Mouse (Mus musculus) brain, adult 2 months (tissue): ENCODE measurements at regions not wholly inside any gene's neighbourhood (a gene's known extent, or its start where the extent isn't known, plus 50 kb on each side); places are given as distances from the start of the nearest gene placed in this dataset.
A peak's percentile ranks its signal among the peaks of the same experiment; 100 is the strongest.

Experiments used
- DNase-seq: peaks from one replicate; pipeline ENCODE4 v3.0.0; 2011; ENCODE audit warnings: low read depth, low spot score

DNA sequence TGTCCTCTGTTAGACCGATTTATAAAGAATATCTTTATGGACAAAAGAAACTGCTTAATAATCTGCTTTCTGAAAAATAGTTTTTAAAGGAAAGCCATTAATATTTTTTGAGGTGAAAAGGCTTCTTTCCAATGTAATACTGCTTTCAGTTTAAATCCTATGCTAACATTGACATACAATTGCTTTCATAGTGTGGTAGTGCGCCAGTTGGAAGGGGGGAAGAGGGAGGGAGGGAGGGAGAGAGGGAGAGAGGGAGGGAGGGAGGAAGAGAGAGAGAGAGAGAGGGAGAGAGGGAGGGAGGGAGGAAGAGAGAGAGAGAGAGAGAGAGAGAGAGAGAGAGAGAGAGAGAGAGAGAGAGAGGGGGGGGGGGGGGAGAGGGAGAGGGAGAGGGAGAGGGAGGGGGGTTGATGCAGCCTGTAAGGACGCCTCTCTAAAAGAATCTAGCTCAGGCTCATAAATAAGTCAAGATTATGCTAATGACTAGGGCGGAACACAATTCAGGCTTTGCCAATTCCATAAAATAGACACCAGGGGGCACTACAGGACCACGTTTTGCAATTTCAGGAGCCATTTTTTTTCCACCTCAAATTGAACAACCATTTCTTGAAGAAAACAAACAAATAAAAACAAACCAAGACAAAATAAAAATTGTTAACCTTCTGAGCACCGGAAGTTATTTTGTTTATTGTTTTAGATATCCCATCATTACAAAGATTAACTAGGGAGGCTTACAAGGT is 223.6 kb upstream of the Nfe2l3 start:
- DNase-seq = peak; percentile 86

DNA sequence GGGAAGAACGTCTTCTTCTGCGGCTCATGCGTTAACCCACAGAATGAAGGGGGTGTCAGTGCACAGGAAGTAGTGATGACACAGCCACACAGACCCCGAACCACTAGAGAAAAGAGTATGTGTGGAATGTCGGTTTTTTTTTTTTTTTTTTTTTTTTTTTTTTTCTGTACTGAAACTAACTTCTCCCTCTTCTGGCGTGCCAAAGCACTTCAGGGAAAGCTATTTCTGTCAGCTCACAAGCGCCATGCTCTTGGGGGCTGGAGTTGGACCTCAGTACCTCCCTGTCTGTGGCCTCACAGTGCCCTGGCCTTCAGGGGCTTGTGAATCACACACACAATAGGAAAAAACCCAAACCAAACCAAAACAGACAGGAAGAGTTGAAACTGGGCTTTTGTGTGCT is 221.1 kb upstream of the Nfe2l3 start:
- DNase-seq = peak; percentile 12

DNA sequence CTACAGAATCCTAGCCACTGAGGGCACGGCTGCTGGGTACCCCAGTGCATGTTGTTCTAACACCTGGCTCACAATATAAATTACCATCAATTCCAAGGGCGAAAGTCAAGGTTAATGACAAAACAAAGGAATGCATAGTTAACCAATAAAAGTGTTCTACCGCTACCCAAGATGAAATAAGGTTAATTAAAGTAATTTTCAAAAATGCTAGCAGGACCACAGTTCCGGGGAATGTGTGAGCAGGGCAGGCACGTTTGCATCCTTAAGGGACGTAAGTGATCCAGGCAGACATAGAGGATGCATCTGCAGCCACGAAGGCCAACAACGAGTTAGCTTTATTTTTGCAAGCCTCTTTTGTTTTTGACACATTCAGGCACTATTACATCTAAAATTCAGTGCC is 220.3 kb upstream of the Nfe2l3 start:
- no peak for DNase-seq

DNA sequence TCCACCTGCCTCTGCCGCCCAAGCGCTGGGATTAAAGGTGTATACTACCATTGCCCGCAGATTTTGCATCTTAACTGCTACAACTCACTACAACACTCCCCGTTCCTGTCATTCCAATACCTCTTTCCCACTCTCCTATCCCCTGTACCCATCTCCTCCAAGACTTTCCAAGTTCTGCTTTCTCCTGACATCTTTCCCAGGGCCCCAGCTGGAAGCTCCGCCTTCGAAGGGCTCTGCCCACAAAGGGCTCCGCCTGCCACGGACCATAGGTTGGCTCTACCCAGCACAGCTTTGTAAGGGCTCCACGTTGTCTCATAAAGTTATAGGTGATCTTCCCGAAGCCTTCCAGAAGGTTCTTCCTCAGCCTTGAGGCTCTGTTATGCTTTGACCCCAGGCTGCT is 217.1 kb upstream of the Nfe2l3 start:
- DNase-seq = no peak

DNA sequence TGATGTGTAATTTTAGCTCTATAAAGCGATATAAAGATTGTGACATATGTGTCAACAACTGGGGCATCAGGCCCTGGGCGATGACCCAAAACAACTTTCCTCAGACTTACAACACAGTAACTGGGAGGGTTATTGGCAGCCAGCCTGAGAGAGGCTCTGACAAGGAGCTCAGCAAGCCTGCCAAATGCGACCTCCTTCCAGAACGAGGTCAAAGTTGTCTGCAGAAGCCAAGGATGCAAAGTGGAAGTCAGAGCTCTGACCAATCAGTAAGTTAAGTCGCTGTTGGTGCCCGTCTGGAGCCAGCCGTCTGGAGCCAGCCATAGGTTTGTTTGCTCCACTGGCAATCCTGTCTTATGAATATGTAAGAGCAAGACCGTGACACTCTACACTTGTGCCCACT is 216.0 kb upstream of the Nfe2l3 start:
- peak; percentile 39 for DNase-seq

DNA sequence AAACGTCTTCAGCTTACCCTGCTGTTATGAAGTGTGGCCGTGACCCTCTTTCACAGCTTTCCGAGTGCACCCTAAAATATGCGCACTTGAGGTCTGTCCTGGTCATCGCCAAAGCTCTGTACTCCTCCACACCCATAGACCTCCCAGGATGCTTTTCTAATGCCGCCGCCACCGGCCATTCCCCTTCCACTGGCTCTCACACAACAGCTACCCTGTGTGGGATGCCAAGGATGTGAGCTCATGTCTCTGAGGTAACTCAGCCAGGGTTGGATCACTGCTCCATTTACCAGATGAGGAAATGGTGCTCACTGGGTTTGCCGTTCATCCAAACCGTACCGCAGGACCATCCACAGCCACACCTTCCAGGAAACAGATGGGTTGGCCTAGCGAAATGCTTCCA is 212.8 kb upstream of the Nfe2l3 start:
- DNase-seq = no peak

DNA sequence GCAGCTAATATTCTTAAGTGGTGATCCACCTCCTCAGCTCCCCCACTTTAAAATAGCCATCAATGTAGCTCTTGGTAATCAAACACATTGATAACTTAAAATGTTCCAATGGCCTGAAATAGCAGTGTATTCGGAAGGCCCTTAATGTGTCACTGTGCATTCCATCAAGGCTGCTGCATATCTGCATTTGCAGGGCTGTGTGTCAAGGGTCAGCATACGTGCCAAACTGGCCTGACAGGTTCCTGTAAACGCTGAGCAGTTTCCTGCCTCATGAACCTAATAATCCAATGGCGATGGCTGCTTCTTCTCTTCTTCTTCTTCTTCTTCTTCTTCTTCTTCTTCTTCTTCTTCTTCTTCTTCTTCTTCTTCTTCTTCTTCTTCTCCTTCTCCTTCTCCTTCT is 211.7 kb upstream of the Nfe2l3 start:
- no peak for DNase-seq

DNA sequence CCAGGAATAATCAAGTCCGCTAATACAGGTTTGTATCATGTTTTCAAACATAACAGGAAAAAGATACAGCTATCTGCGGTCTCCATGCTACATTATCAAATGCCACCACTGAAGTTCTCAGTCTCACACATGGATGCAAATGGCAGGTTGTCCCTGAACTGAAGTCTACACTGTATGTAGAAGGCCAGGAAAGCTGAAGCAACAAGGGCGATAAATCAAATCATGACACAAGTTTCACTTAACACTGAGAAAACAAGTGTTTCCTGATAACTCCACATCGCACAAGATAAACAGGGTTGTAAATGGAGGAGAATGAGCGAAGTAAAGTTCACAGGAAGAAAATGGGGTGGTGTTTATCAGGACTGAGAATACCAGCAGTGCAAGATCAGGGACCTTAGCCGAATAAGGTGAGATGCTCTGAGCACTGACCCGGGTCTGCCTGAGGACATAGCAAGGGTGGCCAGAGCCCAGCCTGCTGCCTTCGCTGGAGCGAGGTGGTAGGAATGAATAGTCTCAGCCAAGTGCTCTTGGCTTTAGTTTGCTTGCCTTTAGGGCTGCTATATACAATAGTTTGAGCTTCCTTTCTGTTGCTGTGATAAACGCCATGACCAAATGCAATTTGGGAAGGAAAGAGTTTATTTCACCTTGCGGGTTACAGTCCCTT is 196.3 kb upstream of the Nfe2l3 start:
- no peak for DNase-seq

DNA sequence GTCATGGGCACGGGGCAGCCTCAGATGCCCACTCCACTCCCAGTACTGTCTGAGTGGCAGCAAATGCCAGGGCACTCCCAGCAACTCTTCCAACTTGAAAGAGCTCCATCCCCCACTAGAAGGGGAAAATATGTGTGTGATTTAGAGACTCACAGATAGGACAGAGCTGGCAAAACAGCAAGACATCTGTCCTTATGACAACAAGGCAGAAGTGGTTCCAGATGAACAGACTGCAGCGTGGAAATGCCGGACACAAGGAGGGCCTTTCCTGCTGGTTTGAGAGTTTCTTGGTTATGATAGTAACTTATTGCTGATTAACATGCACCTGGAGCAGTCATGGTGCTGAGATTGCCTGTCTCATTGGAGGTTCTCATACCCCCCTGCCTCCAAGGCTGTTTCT is 192.4 kb upstream of the Nfe2l3 start:
- no peak for DNase-seq

DNA sequence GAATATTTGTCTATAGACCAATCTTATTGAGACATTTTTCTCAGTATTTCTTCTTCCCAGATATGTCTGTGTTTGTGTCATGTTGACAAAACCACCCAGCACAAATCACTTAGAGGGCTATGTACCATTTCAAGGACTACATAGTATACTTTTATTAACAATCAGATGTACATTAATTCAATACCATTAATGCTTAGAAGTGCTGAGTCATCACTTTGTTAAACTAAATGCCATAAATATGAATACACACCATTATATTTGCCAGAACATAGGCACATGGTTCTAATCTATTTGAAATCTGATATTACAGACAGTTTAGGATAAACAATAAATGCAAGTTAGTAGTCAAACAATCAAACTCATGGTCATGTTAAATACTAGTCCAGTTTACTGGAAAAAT is 182.2 kb upstream of the Nfe2l3 start:
- no peak for DNase-seq

DNA sequence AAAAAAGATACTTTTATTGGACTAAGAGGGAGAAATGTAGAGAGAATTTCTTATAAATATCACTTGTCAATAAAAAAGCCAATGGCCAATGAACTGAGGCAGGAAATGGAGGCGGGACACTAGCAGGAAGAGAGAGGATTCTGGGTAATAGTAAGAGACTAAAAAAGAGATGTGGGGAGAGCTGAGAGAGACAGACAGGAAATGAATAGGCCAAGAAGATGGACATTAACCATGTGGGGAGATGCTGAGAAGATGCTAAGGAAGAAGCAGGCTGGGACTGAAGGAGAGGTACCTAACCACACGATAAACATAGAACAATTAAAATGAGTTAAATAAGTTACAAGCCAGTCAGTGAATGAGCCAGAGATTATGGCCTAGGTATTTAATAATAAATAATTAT is 181.0 kb upstream of the Nfe2l3 start:
- no peak for DNase-seq

DNA sequence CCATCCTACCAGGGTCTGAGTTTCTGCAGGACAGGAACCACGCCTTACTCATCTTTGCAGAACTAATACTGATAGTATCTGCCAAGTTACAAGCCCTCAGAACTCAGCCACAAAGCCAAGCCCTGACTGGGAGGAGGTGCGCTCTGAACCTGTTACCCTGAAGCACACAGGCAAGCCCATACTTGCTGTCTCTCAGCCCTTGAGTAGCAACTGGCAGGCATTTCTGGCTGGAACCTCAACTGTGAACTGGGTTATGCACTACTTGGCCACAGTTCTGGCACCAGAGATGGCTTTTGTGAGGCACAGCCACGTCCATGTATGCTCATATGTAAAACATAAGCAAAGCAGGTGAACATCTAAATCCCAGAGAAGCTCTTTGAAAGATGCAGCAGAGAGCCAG is 179.7 kb upstream of the Nfe2l3 start:
- DNase-seq = no peak

DNA sequence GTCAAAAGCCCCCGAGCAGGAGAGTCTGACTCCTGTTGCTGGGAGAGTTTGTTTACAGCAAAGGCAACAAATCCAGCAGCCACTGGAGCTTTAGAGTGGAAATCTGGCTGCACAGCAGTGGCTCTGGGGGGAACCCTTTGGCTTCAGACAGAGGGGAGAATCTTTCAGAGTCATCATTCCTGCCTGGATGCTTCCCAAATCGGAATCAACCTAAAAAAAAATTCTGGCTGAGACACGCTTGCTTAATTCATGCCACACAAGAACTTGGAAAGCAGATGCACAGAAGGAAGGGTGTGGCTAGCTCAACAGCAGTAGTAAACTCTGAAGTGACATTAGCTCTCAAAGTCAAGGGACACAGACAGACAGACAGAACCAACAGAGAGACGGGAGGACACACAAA is 175.8 kb upstream of the Nfe2l3 start:
- peak; percentile 8 for DNase-seq

DNA sequence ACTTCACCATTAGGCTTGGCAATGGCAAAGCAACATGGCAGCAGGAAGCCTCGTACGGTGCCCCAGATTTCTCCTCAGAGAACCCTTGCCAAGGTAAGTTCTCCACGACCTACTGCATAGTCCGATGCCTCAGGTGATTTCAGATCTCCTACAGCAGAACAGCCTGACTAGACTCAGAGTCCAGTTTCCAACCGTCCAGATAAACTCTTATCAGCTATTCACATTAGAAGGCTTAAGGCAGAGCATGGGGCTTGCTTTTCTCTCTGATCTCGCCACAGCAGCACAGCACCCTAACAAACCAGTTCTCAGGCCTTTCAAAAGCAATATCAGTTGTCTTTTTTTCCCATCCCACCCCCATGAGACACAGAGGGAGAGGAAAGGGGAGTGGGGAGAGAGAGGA is 174.9 kb upstream of the Nfe2l3 start:
- no peak for DNase-seq

DNA sequence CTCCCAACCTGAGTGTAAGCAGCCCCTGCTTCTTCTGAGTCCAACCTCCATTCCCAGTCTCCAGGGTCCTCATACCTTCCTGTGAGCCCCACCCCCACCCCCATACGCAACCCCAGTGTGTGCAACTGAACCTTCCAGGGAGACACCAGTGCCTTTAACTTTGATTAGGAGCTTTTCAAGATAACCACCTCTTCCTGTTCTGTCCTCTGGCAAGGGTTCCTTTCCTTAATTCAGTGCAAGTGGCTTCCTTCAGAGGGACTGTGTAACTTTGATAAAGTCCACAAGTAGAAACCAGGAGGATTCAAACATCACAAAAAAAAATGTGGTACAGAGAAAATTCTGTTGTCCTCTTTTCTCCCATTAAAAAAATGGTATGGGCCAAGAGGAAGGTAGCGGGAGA is 174.2 kb upstream of the Nfe2l3 start:
- DNase-seq = no peak

DNA sequence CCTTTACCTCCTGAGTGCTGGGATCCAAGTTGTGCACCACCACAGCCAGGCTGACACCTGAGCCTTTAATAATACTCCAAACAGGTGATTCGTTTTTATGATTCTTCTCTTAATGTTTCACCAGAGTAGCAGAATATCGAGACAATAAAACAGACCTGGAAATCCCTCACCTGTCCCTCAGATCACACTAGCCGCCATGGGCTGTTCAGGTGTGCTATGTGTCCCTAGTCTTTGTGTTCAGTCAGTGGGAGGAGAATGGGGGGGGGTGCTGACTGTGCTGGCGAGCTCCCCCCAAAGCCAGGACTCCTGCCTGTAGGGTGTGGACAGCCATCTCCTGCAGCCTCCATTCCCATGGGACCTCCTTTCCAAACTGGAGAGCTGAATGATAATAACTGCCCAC is 168.9 kb upstream of the Nfe2l3 start:
- DNase-seq = no peak

DNA sequence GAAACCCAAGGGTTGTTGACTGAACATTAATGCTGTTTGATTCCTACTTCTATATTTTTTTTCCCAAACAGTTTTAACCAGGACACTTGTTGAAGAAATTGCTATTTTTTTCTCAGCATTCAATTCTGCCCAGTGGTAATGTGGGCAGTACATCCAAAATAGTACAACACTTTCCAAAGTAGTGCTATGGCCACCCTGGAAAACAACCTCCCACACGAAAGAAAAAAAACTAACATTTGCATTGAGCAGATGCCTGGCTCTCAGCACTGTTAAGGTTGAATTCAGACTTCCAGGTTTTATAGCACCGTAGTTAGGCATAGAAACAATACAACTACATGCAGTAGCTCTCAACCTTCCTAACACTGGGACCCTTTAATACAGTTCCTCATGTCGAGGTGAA is 167.1 kb upstream of the Nfe2l3 start:
- peak; percentile 68 for DNase-seq

DNA sequence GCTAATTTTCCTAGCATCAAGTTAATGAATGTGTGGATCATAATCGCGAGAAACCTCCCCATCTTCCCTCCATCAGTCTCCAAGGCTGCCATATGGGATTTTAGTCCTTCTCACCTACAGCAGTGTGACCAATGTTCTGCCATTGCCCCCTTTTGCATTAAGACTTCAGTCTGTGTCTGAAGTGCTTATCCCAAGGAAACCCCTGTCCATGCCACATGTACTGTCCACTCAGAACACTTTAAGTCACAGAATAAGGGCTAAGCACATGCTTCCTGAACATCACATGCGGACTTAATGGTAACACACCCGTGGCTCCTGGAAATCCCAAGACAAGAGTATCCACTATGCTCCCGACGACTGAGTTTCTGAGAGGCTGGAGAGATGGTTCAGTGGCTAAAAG is 165.7 kb upstream of the Nfe2l3 start:
- no peak for DNase-seq

DNA sequence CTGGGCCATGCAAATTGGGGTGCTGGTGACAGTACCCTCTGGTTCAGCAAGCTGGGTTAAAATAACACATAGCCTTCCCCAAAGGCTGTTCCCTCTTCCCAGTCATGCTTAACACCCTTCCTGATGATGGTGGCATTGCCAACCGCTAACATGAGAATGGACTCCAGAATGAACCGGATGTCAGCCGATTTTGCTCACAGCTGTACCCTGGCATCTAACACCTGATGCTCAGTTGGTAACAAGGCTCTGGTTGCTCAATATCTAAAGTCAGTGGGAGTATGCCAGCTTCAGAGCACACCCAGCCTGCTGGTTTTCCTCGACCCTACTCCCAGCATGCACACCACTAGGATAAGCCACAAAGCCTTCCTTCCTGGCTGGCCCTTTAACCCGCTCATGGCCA is 164.6 kb upstream of the Nfe2l3 start:
- DNase-seq = no peak

DNA sequence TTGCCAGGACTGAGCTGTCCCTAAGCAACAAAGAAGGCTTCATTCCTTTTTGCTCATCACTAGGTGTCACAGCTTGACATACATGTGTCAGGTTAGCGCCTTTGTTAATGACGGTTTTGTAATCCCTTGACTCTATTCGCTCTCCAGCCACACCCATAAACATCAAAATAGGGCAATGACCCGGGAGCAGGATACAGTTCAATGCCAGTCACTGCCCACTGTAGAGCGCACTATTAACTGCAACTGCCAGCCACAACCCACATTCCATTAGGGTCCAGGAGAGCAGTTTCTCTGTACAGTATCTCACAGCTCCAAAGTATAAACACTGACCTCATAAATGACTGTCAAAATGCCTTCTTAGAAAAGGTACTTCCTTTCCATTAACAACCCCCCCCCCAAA is 163.5 kb upstream of the Nfe2l3 start:
- no peak for DNase-seq

DNA sequence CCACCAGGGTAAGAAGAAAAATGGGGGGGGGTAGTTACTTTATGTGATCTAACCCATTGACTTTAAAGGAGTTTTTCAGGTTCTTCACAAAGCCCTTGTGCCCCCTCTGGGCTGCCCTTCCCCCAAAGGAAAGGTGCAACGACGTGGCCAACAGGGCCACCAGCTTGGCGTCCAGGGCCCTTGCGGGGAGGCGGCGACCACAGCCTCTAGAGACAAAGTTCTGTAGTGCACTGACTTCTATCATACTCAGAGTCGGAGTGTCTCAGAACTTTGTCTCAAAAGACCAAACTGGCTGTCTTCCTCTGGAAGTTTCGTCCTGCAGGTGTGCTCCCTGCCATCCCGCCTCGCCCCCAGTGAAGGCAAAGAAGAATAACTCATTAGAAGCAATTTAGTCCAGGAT is 162.9 kb upstream of the Nfe2l3 start:
- DNase-seq = no peak

DNA sequence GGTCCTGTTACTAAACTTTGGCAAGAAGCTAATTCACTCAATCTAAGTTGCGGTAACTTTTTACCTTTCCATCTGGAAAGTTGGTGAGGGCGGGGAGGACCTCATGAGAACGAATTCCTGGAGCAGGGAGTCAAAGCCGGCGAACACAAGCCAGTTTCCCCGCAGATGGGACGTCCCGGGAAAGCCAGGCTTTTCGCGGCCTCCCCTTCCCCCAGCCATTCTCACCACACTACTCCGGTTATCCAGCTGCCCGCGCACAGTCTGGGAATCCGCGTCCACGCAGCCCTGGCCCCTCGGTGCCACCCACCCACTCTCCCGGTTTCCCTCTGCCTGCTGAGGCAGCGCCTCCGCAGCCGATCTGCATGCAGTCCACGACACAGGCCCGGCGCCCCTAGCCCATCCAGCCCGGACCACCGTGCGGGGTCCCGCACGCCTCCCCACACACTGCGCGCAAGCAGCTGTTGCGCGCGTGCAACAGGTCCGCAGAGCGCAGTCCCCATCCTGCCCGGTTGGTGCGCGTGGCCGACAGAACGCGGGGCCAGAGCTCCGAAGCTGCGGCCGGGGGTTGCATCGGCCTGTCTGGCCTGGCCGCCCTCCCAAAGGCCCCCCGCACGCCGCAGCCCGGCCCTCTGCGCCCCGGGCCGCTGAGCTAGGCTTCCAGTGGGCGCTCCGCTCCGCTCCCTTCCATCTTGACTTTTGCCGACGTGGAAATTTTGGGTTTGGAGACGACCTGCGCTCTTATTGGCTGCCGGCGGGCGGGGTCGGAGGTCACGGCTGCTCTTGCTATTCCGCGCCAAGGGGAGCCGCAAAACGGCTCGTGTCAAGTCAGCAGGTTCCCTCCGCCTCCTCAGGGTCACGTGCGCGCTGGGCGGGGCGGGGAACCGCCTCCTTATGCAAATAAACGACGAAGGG is 162.0 kb upstream of the Nfe2l3 start:
- DNase-seq = peak; percentile 63

DNA sequence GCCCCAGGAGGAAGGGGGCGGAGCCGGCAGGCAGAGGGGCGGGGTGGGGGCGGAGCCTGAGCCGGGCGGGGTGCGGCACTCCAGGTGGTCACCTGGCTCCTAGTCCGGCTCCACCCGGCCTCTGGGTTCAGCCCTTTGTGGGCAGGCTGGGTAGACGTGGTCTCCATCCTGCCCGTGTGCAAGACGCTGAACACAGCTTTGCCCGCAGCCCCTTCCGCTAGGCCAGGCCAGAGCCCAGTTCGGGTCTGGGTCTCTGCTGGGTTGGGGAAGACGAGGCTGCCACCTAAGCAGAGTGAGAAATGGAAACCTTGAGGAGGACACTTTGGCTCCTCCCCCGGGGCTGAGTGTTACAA is 161.4 kb upstream of the Nfe2l3 start:
- no peak for DNase-seq
